Mouse (Mus musculus): ENCODE data around the gene Diras1.

Gene Diras1

GRCm38 (mm10) chr10:81028219-81028618 is 2.8 kb upstream of the Diras1 start:
- DNase-seq (ENCODE audit: low spot score) = no peak

- DNase-seq (ENCODE audit: low spot score) = no peak
Observed at GRCm38 (mm10) chr10:81027331-81027730, 1.9 kb upstream of the Diras1 start.

GRCm38 (mm10) chr10:81026857-81027256 is 1.4 kb upstream of the Diras1 start:
- DNase-seq (ENCODE audit: low spot score) = no peak

- DNase-seq (ENCODE audit: low spot score) = peak; percentile 15
Observed at GRCm38 (mm10) chr10:81025047-81025621, 328 bp downstream of the Diras1 start.

GRCm38 (mm10) chr10:81024346-81024937 is 1.0 kb downstream of the Diras1 start:
- DNase-seq (ENCODE audit: low spot score) = no peak

GRCm38 (mm10) chr10:81022744-81023143 is 2.7 kb downstream of the Diras1 start:
- DNase-seq (ENCODE audit: low spot score) = no peak

- DNase-seq (ENCODE audit: low spot score) = no peak
Observed at GRCm38 (mm10) chr10:81021547-81022110, 3.8 kb downstream of the Diras1 start.

GRCm38 (mm10) chr10:81020207-81020606 is 5.3 kb downstream of the Diras1 start:
- DNase-seq (ENCODE audit: low spot score) = no peak

- no peak for DNase-seq (ENCODE audit: low spot score)
Observed at GRCm38 (mm10) chr10:81019687-81020086, 5.8 kb downstream of the Diras1 start.

GRCm38 (mm10) chr10:81018326-81018725 is 7.1 kb downstream of the Diras1 start:
- DNase-seq (ENCODE audit: low spot score) = peak; percentile 64

- peak; percentile 68 for DNase-seq (ENCODE audit: low spot score)
Observed at GRCm38 (mm10) chr10:81016645-81017044, 8.8 kb downstream of the Diras1 start.

GRCm38 (mm10) chr10:81015666-81016065 is 9.8 kb downstream of the Diras1 start:
- DNase-seq (ENCODE audit: low spot score) = no peak

GRCm38 (mm10) chr10:81014393-81015384 is 10.8 kb downstream of the Diras1 start, which contains the start of gene Gng7:
Gene Gng7 (minus strand): TSS chr10:81014945.
- DNase-seq (ENCODE audit: low spot score) = peak; percentile 99

GRCm38 (mm10) chr10:81010851-81011250 is 14.6 kb downstream of the Diras1 start:
- DNase-seq (ENCODE audit: low spot score) = no peak

- DNase-seq (ENCODE audit: low spot score) = no peak
Observed at GRCm38 (mm10) chr10:81007240-81007639, 18.2 kb downstream of the Diras1 start.

- no peak for DNase-seq (ENCODE audit: low spot score)
Observed at GRCm38 (mm10) chr10:81006005-81006677, 19.3 kb downstream of the Diras1 start.

GRCm38 (mm10) chr10:81001161-81001560 is 24.3 kb downstream of the Diras1 start:
- no peak for DNase-seq (ENCODE audit: low spot score)

- no peak for DNase-seq (ENCODE audit: low spot score)
Observed at GRCm38 (mm10) chr10:81000197-81001062, 25.0 kb downstream of the Diras1 start.

- DNase-seq (ENCODE audit: low spot score) = peak; percentile 94
Observed at GRCm38 (mm10) chr10:80999362-81000196, 25.9 kb downstream of the Diras1 start.

GRCm38 (mm10) chr10:80998778-80999177 is 26.7 kb downstream of the Diras1 start:
- peak; percentile 78 for DNase-seq (ENCODE audit: low spot score)

Measured in embryo, embryonic 10.5 days (tissue).